Mouse (Mus musculus) cortical plate, adult 2 months (tissue): ENCODE measurements around the gene Hrh2.

Experiments used
- CTCF ChIP-seq: fragments of 200-500 bp; IDR thresholded peaks from 2 replicates; pipeline ENCODE4 v1.5.1; 2011; ENCODE audit warnings: mild to moderate bottlenecking, control low read depth, low read length; ENCODE audit not compliant: insufficient read depth; ENCODE audit errors: extremely low read depth
- POLR2A ChIP-seq: fragments of 200-500 bp; IDR thresholded peaks from 2 replicates; pipeline ENCODE4 v1.6.1; 2011; ENCODE audit warnings: mild to moderate bottlenecking, low read length, control low read depth; ENCODE audit not compliant: insufficient read depth; ENCODE audit errors: extremely low read depth

DNA sequence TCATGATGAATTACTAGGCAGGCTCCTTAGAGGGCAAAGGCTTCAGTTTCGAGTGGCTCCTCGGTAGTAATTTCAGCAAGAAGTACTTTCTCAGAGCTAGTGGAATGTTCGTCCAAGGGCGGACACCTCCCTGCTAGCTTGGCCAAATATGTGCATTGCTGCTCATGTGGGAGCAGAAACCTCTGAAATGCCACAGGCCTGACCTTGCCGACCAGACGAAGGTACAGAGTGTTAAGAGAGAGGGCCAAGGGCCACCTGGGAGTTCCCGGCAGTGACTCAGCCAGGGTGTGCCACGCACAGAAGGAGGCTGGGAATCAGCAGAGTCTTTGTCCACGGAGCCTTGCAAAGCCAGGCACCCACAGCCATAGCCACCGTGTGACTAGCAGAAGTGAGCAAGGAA is 39.9 kb downstream of the Hrh2 start:
- TF ChIP-seq CTCF: no peak
- no peak for TF ChIP-seq POLR2A
